Mouse (Mus musculus) stomach, embryonic 15.5 days (tissue): ENCODE results near the gene Ptpn4. TPM values are rescaled to one million over a fixed set of nuclear protein-coding genes. Genes with fewer than 3 reads are reported as not detected.

Experiments
- ATAC-seq: fragments of 200-750 bp; cut with Nextera tagmentation; 2 replicates; pipeline ENCODE4 v1.8.0; 2017; ENCODE audit warnings: low read depth, moderate number of reproducible peaks, moderate TSS enrichment; ENCODE audit not compliant: insufficient read depth, low FRiP score
- H3K27ac ChIP-seq: fragments of 300-500 bp; sonication (generic); 2 replicates; pipeline ENCODE4 v1.5.1; 2015; ENCODE audit warnings: mild to moderate bottlenecking, inconsistent platforms
- H3K27me3 ChIP-seq: fragments of 300-500 bp; sonication (generic); replicated peaks from 2 replicates; pipeline ENCODE4 v1.6.1; 2015; ENCODE audit warnings: inconsistent platforms
- H3K36me3 ChIP-seq: fragments of 300-500 bp; sonication (generic); 2 replicates; pipeline ENCODE4 v1.6.1; 2015; ENCODE audit warnings: inconsistent platforms
- H3K4me1 ChIP-seq: fragments of 300-500 bp; sonication (generic); 2 replicates; pipeline ENCODE4 v1.6.1; 2015; ENCODE audit warnings: inconsistent platforms
- H3K4me2 ChIP-seq: fragments of 300-500 bp; sonication (generic); 2 replicates; pipeline ENCODE4 v1.6.1; 2015; ENCODE audit warnings: mild to moderate bottlenecking, inconsistent platforms
- H3K4me3 ChIP-seq: fragments of 300-500 bp; sonication (generic); replicated peaks from 2 replicates; pipeline ENCODE4 v1.5.1; 2015; ENCODE audit warnings: inconsistent platforms
- H3K9ac ChIP-seq: fragments of 300-500 bp; sonication (generic); 2 replicates; pipeline ENCODE4 v1.6.1; 2015; ENCODE audit warnings: inconsistent platforms
- H3K9me3 ChIP-seq: fragments of 300-500 bp; sonication (generic); 2 replicates; pipeline ENCODE4 v1.6.1; 2016; ENCODE audit warnings: inconsistent platforms
- WGBS: fragments of 180-500 bp; shearing (Covaris S2); methylation state at CpG from one replicate; pipeline ENCODE4 v1.1.7; 2015; 5-methylcytosine and 5-hydroxymethylcytosine counted together
- polyA plus RNA-seq: library from polyadenylated mRNA; unstranded; fragments of >200 nt; fragmentation: Nextera tagmentation; extraction: Ambion mirVana; gene quantifications from 2 replicates; pipeline ENCODE4 v1.2.1, GENCODE M21; 2015

Gene Ptpn4
- polyA plus RNA-seq, 1 experiment from 2014 or later = 5.5 TPM

DNA sequence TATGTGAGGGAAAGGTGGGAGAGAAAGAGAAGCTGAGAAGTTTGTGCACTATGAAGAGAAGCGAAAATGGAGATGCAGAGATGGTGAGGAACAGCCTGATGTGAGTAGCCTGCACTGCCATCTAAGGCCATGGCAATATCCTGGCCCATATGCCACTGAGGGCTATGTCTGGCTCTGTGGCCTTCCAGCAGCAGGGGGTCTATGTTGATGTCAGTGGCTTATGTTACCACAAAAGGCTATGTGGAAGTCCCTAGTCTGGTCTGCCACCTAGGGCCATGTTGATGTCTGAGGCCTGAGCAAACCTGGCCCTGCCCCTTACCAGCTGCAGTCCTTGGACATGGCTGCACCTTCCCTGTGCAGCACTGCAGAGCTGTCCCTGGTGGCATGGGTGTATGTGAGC lies 43.1 kb downstream of the Ptpn4 start:
- H3K9me3 ChIP-seq = no peaks in the 10 kb centered on the region
- H3K27ac ChIP-seq = no peak overlapping the region
- no peaks in the 10 kb centered on the region for H3K27me3 ChIP-seq
- no peak overlapping the region for H3K4me2 ChIP-seq
- no peak for ATAC-seq
- WGBS = 97% methylated on average over 1 of the region's 1 CpGs
- H3K36me3 ChIP-seq = no peaks in the 10 kb centered on the region
- H3K4me3 ChIP-seq = no peak overlapping the region
- no peak overlapping the region for H3K9ac ChIP-seq
- no peaks in the 10 kb centered on the region for H3K4me1 ChIP-seq

DNA sequence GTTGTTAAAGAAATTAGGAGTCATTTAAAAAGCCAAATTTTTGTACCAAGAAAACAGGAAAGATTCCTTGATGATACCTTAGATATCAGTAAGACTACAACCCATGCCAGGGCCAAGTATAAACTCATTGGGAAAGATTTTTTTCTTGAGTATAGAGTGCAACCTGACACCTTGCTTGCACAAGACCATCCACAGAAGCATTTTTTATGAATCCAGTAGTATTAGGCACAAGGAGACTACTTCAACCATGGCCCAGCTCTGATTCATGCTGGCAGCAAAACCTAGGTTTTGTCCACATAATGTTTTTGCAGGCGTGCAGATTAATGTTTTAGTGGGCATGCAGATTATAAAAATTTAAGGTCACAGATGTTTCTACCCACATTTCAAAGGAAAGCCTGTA lies 46.8 kb downstream of the Ptpn4 start:
- H3K4me3 ChIP-seq = no peak overlapping the region
- H3K4me1 ChIP-seq = no peaks in the 10 kb centered on the region
- no peak overlapping the region for H3K27ac ChIP-seq
- no peak for ATAC-seq
- no peaks in the 10 kb centered on the region for H3K9me3 ChIP-seq
- no peak overlapping the region for H3K4me2 ChIP-seq
- no peaks in the 10 kb centered on the region for H3K27me3 ChIP-seq
- no peak overlapping the region for H3K9ac ChIP-seq
- no peaks in the 10 kb centered on the region for H3K36me3 ChIP-seq
- 69% methylated on average over 1 of the region's 1 CpGs for whole genome bisulfite sequencing

DNA sequence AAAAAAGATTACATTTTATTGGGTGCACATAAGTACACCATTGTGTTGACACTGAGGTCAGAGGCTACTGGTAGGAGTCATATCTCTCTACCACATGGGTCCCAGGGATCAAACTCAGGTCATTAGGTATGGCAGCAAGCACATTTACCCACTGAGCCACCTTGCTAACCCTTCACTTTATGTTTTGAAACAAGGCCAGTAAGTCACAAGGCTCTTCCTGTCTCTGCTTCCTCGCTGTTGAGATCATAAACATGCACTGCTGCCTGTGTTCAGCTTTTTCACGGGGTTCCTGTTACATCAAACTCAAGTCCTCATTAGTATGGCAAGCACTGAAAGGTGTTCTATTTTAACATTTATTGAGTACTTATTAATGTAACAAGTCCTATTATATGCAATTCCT lies 61.5 kb downstream of the Ptpn4 start:
- no peak for ATAC-seq
- Histone ChIP-seq H3K27me3 (no peaks in the 10 kb centered on the region), H3K4me1 (no peaks in the 10 kb centered on the region), H3K36me3 (no peaks in the 10 kb centered on the region), H3K4me3 (no peak overlapping the region), H3K4me2 (no peak overlapping the region), H3K9me3 (no peaks in the 10 kb centered on the region), H3K9ac (no peak overlapping the region), H3K27ac (no peak overlapping the region)
- WGBS = 79% methylated on average over 2 of the region's 2 CpGs

DNA sequence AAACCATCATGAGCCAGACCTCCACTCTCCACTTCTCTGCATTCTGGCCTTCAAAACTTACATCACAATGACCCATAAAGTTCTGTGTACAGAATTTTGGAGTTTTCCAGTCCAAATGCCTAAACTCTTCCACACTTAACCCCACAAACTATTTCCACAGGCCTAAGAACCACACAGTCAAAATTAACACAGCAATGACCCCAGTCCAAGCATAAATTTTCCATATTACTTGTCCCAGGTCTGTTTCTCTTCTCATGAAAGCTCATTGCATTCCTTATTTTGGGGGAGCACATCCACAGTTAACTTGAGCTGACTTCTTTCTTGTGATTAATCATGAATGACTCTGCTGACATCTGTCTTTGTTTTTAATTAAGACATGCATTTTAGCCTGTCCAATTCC lies 101.7 kb downstream of the Ptpn4 start:
- Histone ChIP-seq H3K9ac (no peak overlapping the region), H3K9me3 (no peaks in the 10 kb centered on the region), H3K27ac (no peak overlapping the region), H3K4me1 (no peaks in the 10 kb centered on the region), H3K4me3 (no peak overlapping the region), H3K27me3 (no peaks in the 10 kb centered on the region), H3K36me3 (peaks cover 12% of the 10 kb centered on the region), H3K4me2 (no peak overlapping the region)
- no peak for ATAC-seq

DNA sequence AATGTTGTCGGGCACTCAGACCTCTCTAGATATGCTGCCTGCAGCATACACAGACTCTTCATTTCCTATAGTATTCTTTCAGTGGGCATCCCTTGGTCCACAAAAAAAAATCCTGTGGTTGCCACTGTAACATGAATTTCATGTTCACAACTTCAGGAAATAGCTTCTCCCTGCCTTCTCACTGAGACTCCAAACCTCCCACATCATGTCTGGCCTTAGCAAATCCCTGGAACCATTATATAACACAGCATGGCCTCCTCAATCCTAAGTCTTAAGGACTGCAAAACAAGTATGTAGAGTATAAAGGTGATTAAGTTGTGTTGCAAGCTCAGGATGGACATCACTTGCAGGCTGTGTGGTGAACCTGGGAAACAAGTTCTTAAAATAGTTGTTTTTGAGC lies 102.6 kb downstream of the Ptpn4 start:
- WGBS = 97% methylated on average over 1 of the region's 1 CpGs
- ATAC-seq = no peak
- Histone ChIP-seq H3K4me2 (no peak overlapping the region), H3K9ac (no peak overlapping the region), H3K4me1 (no peaks in the 10 kb centered on the region), H3K4me3 (no peak overlapping the region), H3K9me3 (no peaks in the 10 kb centered on the region), H3K27ac (no peak overlapping the region), H3K27me3 (no peaks in the 10 kb centered on the region), H3K36me3 (peaks cover 4% of the 10 kb centered on the region)

DNA sequence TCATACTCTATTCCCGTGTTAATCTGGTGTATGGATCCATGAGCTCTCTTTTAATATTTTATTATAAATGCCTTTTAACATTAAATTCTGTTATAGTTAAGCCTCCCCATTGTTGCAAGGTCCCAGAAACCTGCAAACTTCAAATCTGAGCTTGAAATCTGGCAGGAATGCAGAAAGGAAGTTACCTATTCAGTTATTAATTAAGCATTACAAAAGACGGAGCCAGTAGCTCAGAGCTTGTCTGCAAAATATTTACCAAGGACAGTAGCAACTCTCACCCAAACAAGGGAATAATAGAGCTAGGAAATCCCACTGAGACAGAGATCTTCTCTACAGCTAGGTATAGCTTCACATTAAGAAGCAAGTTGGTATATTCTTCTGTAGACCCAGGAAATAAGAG lies 106.2 kb downstream of the Ptpn4 start:
- ATAC-seq = no peak
- no peak overlapping the region for H3K4me2 ChIP-seq
- H3K27me3 ChIP-seq = no peaks in the 10 kb centered on the region
- no peak overlapping the region for H3K27ac ChIP-seq
- H3K36me3 ChIP-seq = no peaks in the 10 kb centered on the region
- no peaks in the 10 kb centered on the region for H3K9me3 ChIP-seq
- H3K4me3 ChIP-seq = no peak overlapping the region
- WGBS = 84% methylated on average over 2 of the region's 2 CpGs
- H3K4me1 ChIP-seq = no peaks in the 10 kb centered on the region
- no peak overlapping the region for H3K9ac ChIP-seq

DNA sequence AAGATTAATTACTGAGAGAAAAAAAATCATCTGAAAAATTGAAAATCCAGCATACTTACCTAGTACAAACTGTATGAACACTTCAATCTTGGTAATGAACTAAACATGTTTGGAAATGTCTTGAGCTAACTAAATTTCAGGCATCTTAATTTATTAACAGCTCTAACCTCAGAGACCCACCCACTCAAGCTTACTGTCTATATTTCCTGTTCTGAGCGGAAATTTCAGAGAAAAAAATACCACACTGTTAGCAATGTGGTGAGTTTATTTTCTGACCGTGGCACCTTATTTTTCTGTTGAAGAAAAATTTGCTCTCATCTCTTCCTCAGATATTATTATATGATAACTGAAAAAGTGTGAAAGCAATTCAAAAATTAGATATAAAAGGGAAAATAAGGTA lies 124.4 kb downstream of the Ptpn4 start:
- no peak for ATAC-seq
- Histone ChIP-seq H3K27me3 (no peaks in the 10 kb centered on the region), H3K9me3 (no peaks in the 10 kb centered on the region), H3K4me1 (no peaks in the 10 kb centered on the region), H3K36me3 (no peaks in the 10 kb centered on the region), H3K9ac (no peak overlapping the region), H3K27ac (no peak overlapping the region), H3K4me3 (no peak overlapping the region), H3K4me2 (no peak overlapping the region)
- 79% methylated on average over 2 of the region's 2 CpGs for WGBS

DNA sequence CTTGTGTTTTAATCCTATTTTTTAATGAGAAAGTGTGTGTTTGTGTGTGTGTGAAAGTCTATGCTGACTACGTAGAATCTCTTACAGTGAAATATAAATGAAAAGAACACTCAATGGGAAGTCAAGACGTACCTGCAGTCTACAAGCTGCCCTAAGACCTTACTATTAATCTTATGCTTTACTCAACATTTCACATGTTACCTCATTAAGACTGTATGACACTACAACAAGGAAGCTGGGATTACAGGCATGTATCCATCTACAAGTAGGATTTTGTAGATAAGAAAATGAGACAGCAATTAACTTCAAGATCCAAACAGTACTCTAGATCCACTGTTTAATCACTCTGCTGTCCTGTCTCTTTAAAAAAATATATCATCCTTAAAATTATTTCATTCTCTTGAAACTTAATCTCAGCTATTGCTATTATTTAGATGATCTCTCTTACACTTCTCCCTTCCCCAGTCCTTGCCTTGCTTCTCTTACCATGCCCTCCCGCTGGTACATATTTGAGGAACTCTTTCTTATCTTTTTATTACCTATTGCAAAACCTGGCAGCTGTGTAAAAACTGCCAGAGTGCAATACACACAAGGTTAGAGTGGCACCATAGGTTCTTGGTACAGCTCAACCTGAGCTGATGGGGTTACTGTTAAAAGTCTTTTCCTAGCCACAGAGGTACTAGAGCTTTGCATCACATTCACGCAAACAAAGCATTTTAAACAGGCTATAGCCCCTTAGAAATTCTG lies 130.8 kb downstream of the Ptpn4 start:
- no peak overlapping the region for H3K27ac ChIP-seq
- WGBS = 88% methylated on average over 4 of the region's 4 CpGs
- H3K36me3 ChIP-seq = no peaks in the 10 kb centered on the region
- H3K4me2 ChIP-seq = no peak overlapping the region
- no peaks in the 10 kb centered on the region for H3K27me3 ChIP-seq
- no peak overlapping the region for H3K4me3 ChIP-seq
- H3K4me1 ChIP-seq = no peaks in the 10 kb centered on the region
- no peak for ATAC-seq
- H3K9ac ChIP-seq = no peak overlapping the region
- H3K9me3 ChIP-seq = no peaks in the 10 kb centered on the region

DNA sequence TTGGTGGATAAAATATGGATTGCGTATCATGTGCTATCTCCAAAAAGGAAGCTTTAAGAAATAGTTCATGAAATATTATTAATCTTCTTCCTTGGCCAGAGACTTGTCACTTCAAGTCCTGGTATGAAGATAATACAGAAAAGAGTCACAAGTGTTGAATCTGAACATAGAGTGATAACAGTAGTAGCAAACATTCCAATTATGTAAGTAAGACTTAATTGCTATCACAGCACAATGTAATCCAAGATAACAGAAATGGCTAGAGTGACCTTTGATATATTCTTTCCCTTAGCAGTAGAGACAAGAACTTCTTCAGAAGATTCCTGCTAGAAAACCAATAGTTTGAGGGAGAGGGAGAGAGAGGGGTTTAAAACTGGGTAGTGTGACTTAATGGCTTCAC lies 140.6 kb downstream of the Ptpn4 start:
- no peaks in the 10 kb centered on the region for H3K27me3 ChIP-seq
- H3K4me3 ChIP-seq = no peak overlapping the region
- no peak overlapping the region for H3K4me2 ChIP-seq
- H3K4me1 ChIP-seq = no peaks in the 10 kb centered on the region
- H3K9me3 ChIP-seq = no peaks in the 10 kb centered on the region
- WGBS = 98% methylated on average over 1 of the region's 1 CpGs
- no peak overlapping the region for H3K27ac ChIP-seq
- no peaks in the 10 kb centered on the region for H3K36me3 ChIP-seq
- H3K9ac ChIP-seq = no peak overlapping the region
- no peak for ATAC-seq

DNA sequence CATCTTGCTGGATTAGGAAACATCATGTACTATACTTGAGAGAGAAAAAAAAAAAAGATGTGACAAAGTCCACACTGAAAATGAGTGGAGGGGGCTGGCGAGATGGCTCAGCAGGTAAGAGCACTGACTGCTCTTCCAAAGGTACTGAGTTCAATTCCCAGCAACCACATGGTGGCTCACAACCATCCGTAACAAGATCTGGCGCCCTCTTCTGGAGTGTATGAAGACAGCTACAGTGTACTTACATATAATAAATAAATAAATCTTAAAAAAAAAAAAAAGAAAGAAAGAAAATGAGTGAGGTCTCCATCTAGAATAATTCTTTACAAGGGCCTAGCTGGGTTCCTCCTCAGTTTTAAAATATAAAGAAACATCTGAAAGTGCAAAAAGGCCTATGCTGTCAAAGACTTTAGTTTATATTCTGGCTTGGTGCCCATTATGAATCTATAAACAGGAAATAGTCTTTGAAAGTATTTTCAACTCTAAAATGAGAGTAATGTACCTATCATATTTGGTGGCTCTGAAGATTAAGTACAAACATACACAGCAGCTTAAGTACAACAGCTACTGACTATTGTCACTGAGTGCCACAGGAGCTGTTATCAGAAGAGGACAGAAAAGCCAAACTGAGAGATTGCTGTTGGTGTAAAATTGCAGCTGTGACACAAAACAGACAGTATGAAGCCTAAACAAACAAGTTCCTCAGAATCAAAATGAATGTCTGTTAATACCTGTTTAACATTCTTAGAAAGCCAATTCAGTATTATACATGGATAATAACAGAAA lies 151.4 kb downstream of the Ptpn4 start:
- no peak for ATAC-seq
- Histone ChIP-seq H3K4me3 (no peak overlapping the region), H3K9me3 (no peaks in the 10 kb centered on the region), H3K9ac (no peak overlapping the region), H3K36me3 (no peaks in the 10 kb centered on the region), H3K27ac (no peak overlapping the region), H3K27me3 (no peaks in the 10 kb centered on the region), H3K4me2 (no peak overlapping the region), H3K4me1 (no peaks in the 10 kb centered on the region)
- 86% methylated on average over 3 of the region's 3 CpGs for WGBS

DNA sequence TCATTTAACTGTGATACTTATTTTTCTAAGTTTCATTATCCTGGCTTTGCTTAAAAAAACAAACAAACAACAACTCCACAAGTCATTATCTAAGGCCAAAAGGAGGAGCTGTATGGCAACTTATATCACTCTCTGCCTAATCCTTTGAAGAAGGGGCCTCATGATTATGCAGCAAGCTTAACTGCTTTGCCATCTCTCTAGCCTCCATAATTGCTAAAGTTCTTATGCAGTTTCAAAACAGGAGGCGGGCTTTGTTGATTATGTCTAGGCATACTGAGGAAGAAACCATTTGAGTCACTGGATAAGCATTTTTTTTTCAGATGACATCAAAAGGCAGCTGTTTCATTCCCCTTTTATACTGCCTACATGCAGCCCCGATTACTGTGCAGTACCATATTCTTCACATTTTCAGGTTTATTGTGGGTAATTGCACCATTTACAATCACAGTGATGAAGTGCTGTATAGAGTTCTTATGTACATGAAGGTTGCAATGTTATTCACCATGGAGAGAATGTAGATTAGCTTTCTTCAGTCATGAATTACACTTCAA lies 155.7 kb downstream of the Ptpn4 start:
- Histone ChIP-seq H3K27me3 (no peaks in the 10 kb centered on the region), H3K4me1 (no peaks in the 10 kb centered on the region), H3K4me2 (no peak overlapping the region), H3K9ac (no peak overlapping the region), H3K27ac (no peak overlapping the region), H3K9me3 (no peaks in the 10 kb centered on the region), H3K4me3 (no peak overlapping the region), H3K36me3 (no peaks in the 10 kb centered on the region)
- ATAC-seq = no peak
- 78% methylated on average over 2 of the region's 2 CpGs for WGBS

DNA sequence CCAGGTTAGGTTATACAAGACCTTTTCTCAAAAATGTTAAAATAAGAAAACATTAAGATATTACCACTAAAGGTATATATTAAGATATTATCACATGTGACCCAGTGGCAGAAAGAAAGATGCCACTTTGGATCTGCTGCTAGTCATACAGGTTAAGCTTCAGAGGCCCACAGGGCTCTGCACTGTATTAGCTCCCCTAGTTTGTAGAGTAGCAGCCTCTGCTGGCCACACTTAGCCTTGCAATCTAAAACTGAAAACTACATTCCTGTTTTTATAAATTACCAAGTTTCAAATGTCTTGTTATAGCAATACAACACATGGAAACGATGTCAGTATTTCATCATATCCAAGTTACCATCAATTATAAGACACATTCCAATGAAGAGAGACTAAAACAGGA lies 162.4 kb downstream of the Ptpn4 start:
- Histone ChIP-seq H3K9me3 (no peaks in the 10 kb centered on the region), H3K4me2 (no peak overlapping the region), H3K27me3 (no peaks in the 10 kb centered on the region), H3K9ac (no peak overlapping the region), H3K27ac (no peak overlapping the region), H3K4me3 (no peak overlapping the region), H3K4me1 (no peaks in the 10 kb centered on the region), H3K36me3 (no peaks in the 10 kb centered on the region)
- 58% methylated on average over 1 of the region's 1 CpGs for WGBS
- no peak for ATAC-seq
